Mouse (Mus musculus) heart, embryonic 15.5 days (tissue): ENCODE measurements around the gene Slc6a20b. TPM values are rescaled to one million over a fixed set of nuclear protein-coding genes. Genes with fewer than 3 reads are reported as not detected.
"Not testable (repeated sequence)": the region's sequence is repeated elsewhere in the genome, so short reads cannot be mapped to it uniquely, and the experiment has no call there.

Experiments
- ATAC-seq: fragments of 200-750 bp; cut with Nextera tagmentation; replicated peaks from 2 replicates; pipeline ENCODE4 v1.8.0; 2017; ENCODE audit warnings: low read depth, moderate TSS enrichment; ENCODE audit not compliant: insufficient number of reproducible peaks, insufficient read depth, low FRiP score
- H3K27ac ChIP-seq: fragments of 300-500 bp; sonication (generic); 2 replicates; pipeline ENCODE4 v1.5.1; 2015; ENCODE audit warnings: mild to moderate bottlenecking, inconsistent platforms
- H3K27me3 ChIP-seq: fragments of 300-500 bp; sonication (generic); 2 replicates; pipeline ENCODE4 v1.6.1; 2015; ENCODE audit warnings: inconsistent platforms
- H3K36me3 ChIP-seq: fragments of 300-500 bp; sonication (generic); 2 replicates; pipeline ENCODE4 v1.6.1; 2015; ENCODE audit warnings: mild to moderate bottlenecking, inconsistent platforms
- H3K4me1 ChIP-seq: fragments of 300-500 bp; sonication (generic); replicated peaks from 2 replicates; pipeline ENCODE4 v1.6.1; 2015; ENCODE audit warnings: inconsistent platforms
- H3K4me2 ChIP-seq: fragments of 300-500 bp; sonication (generic); 2 replicates; pipeline ENCODE4 v1.6.1; 2015; ENCODE audit warnings: inconsistent platforms, mild to moderate bottlenecking, moderate library complexity
- H3K4me3 ChIP-seq: fragments of 300-500 bp; sonication (generic); 2 replicates; pipeline ENCODE4 v1.5.1; 2015; ENCODE audit warnings: mild to moderate bottlenecking, inconsistent platforms
- H3K9ac ChIP-seq: fragments of 300-500 bp; sonication (generic); 2 replicates; pipeline ENCODE4 v1.6.1; 2015; ENCODE audit warnings: mild to moderate bottlenecking, inconsistent platforms
- H3K9me3 ChIP-seq: fragments of 300-500 bp; sonication (generic); replicated peaks from 2 replicates; pipeline ENCODE4 v1.6.1; 2016; ENCODE audit warnings: inconsistent platforms
- WGBS: fragments of 180-500 bp; shearing (Covaris S2); methylation state at CpG from one replicate; pipeline ENCODE4 v1.1.7; 2015; ENCODE audit warnings: mixed read lengths; 5-methylcytosine and 5-hydroxymethylcytosine counted together
- polyA plus RNA-seq: library from polyadenylated mRNA; unstranded; fragments of >200 nt; fragmentation: Nextera tagmentation; extraction: Ambion mirVana; gene quantifications from 2 replicates; pipeline ENCODE4 v1.2.1, GENCODE M21; 2015

The Slc6a20b gene
- 0.13 TPM in 2 replicates for polyA plus RNA-seq

DNA sequence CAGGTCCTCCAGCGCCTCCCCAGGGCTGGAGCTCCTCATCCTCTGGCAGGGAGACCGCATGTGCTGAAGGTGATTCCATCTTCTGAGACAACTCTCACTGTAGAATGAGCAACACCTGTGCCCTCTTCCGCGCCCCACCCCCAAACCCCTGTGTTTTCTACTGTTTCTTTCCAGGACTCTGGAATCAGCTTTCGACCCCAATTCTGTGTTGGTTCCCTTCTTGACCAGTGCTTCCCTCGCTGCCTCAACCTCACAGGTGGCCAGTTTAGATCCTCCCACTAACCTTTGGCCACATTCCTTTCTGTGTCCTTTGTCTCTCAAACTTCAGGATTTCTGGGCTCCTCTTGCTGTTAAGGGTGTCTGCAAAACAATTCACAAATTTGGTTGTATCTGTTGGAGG is at the start of gene Slc6a20b:
TSS of gene Slc6a20b (minus strand) at position 285 of the 400 bp plus-strand sequence.
- no peaks in the 10 kb centered on the region for H3K9me3 ChIP-seq
- H3K27ac ChIP-seq: no peak within 1 kb of the TSS
- no peak within 1 kb of the TSS for H3K4me2 ChIP-seq
- no peak for ATAC-seq
- 86% methylated on average over 6 of the region's 6 CpGs for WGBS
- H3K27me3 ChIP-seq: peaks cover 3% of the 10 kb centered on the region; the same call in 1 of the 2 replicates
- H3K4me1 ChIP-seq: no peaks in the 10 kb centered on the region
- no peak within 1 kb of the TSS for H3K4me3 ChIP-seq
- H3K9ac ChIP-seq: no peak within 1 kb of the TSS
- no peaks in the 10 kb centered on the region for H3K36me3 ChIP-seq

DNA sequence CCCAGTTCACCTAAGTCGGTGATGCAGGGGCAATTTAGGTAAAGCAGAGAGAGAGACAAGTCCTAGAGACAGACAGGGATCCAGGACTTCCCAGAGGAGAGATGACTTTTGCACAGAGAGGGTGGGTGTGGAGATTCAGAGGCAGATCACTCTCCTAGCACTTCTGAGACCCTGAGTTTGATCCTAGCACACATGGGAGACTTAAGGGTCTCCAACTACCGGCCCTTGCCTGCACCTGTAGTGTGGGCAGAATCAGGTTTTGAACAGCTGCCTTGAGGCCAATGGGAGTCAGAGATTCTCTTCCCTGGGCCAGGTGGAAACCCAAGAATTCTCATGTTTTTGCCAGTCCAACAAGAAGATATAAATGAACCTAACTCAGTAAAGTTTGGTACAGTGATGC is 46.8 kb upstream of the Slc6a20b start:
- H3K27ac ChIP-seq: no peak overlapping the region
- no peak for ATAC-seq
- H3K4me3 ChIP-seq: peak overlapping the region; percentile 52
- H3K9me3 ChIP-seq: no peaks in the 10 kb centered on the region
- peaks cover 10% of the 10 kb centered on the region for H3K4me1 ChIP-seq
- peaks cover 74% of the 10 kb centered on the region for H3K27me3 ChIP-seq
- H3K9ac ChIP-seq: no peak overlapping the region
- peak overlapping the region; percentile 86; the same call in 1 of the 2 replicates for H3K4me2 ChIP-seq
- WGBS: 37% methylated on average over 2 of the region's 2 CpGs
- no peaks in the 10 kb centered on the region for H3K36me3 ChIP-seq

GRCm38 (mm10) chr9:123678327-123679105 is 46.2 kb upstream of the Slc6a20b start, which contains the start of the genes Ccr9 and Slc6a20a:
Ccr9 (plus strand) TSS chr9:123678439.
Slc6a20a (minus strand) TSS chr9:123678885.
- ATAC-seq: no peak
- H3K4me1 ChIP-seq: peaks cover 10% of the 10 kb centered on the region
- peak within 1 kb of the TSS; percentile 52 for H3K4me3 ChIP-seq
- no peak within 1 kb of the TSS for H3K27ac ChIP-seq
- 1% methylated on average over 73 of the region's 73 CpGs for WGBS
- H3K36me3 ChIP-seq: no peaks in the 10 kb centered on the region
- no peak within 1 kb of the TSS; the same call in 1 of the 2 replicates for H3K9ac ChIP-seq
- peaks cover 80% of the 10 kb centered on the region for H3K27me3 ChIP-seq
- no peaks in the 10 kb centered on the region for H3K9me3 ChIP-seq
- peak within 1 kb of the TSS; percentile 86 for H3K4me2 ChIP-seq

DNA sequence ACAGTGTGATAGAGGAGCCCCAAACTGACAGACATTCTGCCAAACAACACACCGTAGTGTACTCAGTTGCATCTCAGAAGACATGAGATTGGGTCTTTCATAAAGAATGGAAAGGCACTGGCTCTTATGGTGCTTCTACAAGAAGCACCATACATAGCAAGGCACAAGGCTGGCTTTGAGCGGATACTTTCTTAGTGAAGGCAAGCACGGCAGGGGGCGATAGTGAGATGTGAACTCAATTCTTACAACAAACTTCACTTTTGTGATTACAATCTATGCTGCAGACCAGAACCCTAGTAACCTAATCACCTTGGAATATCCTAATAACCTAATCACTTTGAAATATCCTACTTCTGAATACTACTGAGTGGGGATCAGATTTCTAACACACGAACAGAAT is 33.3 kb upstream of the Slc6a20b start:
- Histone ChIP-seq H3K9me3 (no peaks in the 10 kb centered on the region), H3K27me3 (no peaks in the 10 kb centered on the region), H3K27ac (no peak overlapping the region), H3K4me1 (no peaks in the 10 kb centered on the region), H3K4me3 (no peak overlapping the region), H3K9ac (no peak overlapping the region), H3K4me2 (no peak overlapping the region), H3K36me3 (no peaks in the 10 kb centered on the region)
- 52% methylated on average over 5 of the region's 5 CpGs for WGBS
- no peak for ATAC-seq

DNA sequence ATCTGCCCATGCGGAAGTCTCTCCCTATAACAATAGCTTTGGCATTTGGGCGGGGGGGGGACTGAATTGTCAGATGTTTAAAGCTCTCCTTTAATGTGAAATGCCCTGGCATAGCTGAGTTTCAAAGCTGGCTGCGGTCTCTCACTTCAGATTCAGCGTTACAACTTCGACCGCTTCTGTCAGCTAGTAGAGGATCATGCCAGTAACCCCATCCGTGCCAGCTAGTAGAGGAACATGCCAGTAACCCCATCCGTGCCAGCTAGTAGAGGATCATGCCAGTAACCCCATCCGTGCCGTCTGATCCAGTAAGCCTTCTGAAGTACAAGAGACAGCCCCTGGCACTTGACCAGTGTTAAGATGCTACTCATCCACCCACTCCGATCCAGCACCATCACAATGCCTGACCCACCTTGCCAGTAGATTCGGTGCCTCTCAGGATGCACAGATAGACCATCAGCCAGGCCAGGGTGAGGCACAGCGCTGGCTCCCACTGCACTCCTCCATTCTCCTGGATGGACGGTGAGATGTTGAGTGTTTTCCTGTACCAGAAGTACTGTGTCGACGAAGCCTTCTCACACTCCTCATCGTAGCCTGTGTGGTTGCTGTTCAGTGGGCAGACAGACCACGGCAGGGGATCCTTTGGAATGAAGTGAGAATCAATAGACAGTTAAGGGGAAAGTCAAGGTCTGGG is 27.8 kb upstream of the Slc6a20b start:
- H3K27ac ChIP-seq, H3K9me3 ChIP-seq, H3K4me1 ChIP-seq, H3K4me3 ChIP-seq, ATAC-seq, H3K36me3 ChIP-seq, H3K27me3 ChIP-seq, H3K4me2 ChIP-seq, H3K9ac ChIP-seq: not testable (repeated sequence)
- WGBS: 77% methylated on average over 18 of the region's 18 CpGs

- Histone ChIP-seq H3K27me3 (no peaks in the 10 kb centered on the region), H3K27ac (no peak overlapping the region), H3K4me3 (no peak overlapping the region), H3K36me3 (no peaks in the 10 kb centered on the region), H3K9me3 (no peaks in the 10 kb centered on the region), H3K4me1 (no peaks in the 10 kb centered on the region), H3K9ac (no peak overlapping the region), H3K4me2 (no peak overlapping the region)
- no peak for ATAC-seq
Observed at GRCm38 (mm10) chr9:123658981-123659380, 26.6 kb upstream of the Slc6a20b start.

- Histone ChIP-seq H3K36me3 (no peaks in the 10 kb centered on the region), H3K27me3 (no peaks in the 10 kb centered on the region), H3K4me2 (no peak overlapping the region), H3K4me1 (no peaks in the 10 kb centered on the region), H3K9me3 (no peaks in the 10 kb centered on the region), H3K27ac (no peak overlapping the region), H3K4me3 (no peak overlapping the region), H3K9ac (no peak overlapping the region)
- 72% methylated on average over 3 of the region's 3 CpGs for WGBS
- no peak for ATAC-seq
Observed at GRCm38 (mm10) chr9:123657457-123657856, 25.1 kb upstream of the Slc6a20b start.

- Histone ChIP-seq H3K9ac (no peak overlapping the region), H3K4me1 (no peaks in the 10 kb centered on the region), H3K27me3 (no peaks in the 10 kb centered on the region), H3K36me3 (no peaks in the 10 kb centered on the region), H3K27ac (no peak overlapping the region), H3K4me2 (no peak overlapping the region), H3K9me3 (no peaks in the 10 kb centered on the region), H3K4me3 (no peak overlapping the region)
- WGBS: 40% methylated on average over 4 of the region's 4 CpGs
- ATAC-seq: no peak
Observed at GRCm38 (mm10) chr9:123651369-123651768, 19.0 kb upstream of the Slc6a20b start.

DNA sequence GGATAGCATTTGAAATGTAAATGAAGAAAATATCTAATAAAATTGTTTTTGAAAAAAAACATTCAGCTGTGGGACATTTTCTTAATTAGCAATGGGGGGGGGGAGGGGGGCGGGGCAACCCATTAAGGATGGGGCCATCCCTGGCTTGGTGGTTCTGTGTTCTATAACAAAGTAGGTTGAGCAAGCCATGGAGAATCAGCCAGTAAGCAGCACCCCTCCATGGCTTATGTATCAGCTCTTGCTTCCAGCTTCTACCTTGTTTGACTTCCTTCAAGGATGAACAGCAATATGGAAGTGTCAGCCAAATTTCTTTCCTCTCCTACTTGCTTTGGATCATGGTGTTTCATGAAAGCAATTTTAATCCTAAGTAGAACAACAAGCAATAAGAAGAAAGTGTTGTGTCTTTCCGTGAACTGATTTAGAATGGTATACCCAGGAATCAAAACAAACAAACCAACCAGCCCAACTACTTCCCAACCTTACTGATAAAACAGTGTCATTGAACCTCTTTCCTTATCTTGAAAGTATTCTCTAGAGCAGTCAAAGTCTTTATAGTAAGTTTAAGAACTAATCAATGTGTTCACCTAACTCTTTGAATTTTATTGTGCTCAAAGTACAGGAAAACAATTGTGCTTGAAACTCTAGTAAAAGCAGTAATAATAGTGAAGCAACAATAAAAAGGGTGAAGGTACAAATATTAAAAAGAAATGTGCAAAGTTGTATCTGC is 17.6 kb upstream of the Slc6a20b start:
- no peak overlapping the region for H3K4me2 ChIP-seq
- H3K27ac ChIP-seq: no peak overlapping the region
- ATAC-seq: no peak
- no peak overlapping the region for H3K4me3 ChIP-seq
- 64% methylated on average over 2 of the region's 2 CpGs for WGBS
- H3K27me3 ChIP-seq: no peaks in the 10 kb centered on the region
- H3K4me1 ChIP-seq: no peaks in the 10 kb centered on the region
- H3K36me3 ChIP-seq: no peaks in the 10 kb centered on the region
- H3K9me3 ChIP-seq: no peaks in the 10 kb centered on the region
- no peak overlapping the region for H3K9ac ChIP-seq

DNA sequence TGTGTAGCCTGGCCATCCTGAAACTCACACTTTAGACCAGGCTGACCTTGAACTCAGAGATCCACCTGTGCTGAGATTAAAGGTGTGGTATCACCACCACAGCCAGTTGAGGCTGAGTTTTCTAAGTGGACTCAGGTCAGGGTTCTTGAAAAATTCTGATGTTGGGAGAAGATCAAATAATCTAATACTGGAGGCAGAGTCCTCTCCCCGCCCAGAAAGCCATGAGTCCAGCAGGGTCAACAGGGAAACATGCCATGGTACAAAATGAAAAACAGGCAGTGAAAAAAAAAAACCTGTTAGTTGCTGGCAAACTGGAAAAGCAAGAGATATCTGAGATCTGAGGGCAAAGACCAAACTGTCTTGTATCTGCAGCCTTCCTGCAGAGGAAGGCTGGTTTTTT is 7.7 kb upstream of the Slc6a20b start:
- peaks cover 3% of the 10 kb centered on the region; the same call in 1 of the 2 replicates for H3K4me1 ChIP-seq
- H3K9me3 ChIP-seq: no peaks in the 10 kb centered on the region
- 77% methylated on average over 1 of the region's 1 CpGs for WGBS
- H3K4me2 ChIP-seq: no peak overlapping the region
- H3K27me3 ChIP-seq: peaks cover 3% of the 10 kb centered on the region; the same call in 1 of the 2 replicates
- ATAC-seq: no peak
- no peak overlapping the region for H3K4me3 ChIP-seq
- H3K36me3 ChIP-seq: no peaks in the 10 kb centered on the region
- H3K9ac ChIP-seq: no peak overlapping the region
- H3K27ac ChIP-seq: no peak overlapping the region

DNA sequence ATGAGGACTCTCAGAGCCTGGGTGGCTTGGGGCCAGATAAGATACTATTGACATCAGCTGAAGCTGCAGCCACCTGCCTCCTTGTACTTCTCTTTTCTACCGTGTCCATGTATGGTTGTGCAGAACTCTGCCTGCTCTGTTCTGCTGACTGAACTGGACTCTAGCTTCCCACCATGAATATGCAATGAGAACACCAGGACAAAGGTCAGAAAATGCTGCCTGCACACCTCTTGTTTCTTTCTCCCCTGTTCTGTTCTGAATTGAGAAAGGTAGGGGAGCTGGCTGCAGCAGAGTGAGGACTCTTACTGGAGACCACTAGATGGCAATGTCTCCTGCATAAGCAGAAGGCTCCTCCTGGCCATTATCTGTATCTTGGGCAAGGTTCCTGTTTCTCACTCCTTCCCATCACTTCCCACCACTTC is 6.3 kb upstream of the Slc6a20b start:
- peaks cover 3% of the 10 kb centered on the region; the same call in 1 of the 2 replicates for H3K4me1 ChIP-seq
- H3K27ac ChIP-seq: no peak overlapping the region
- no peaks in the 10 kb centered on the region for H3K9me3 ChIP-seq
- H3K36me3 ChIP-seq: no peaks in the 10 kb centered on the region
- peaks cover 3% of the 10 kb centered on the region; the same call in 1 of the 2 replicates for H3K27me3 ChIP-seq
- 62% methylated on average over 1 of the region's 1 CpGs for WGBS
- no peak overlapping the region for H3K4me2 ChIP-seq
- H3K4me3 ChIP-seq: no peak overlapping the region
- H3K9ac ChIP-seq: no peak overlapping the region
- no peak for ATAC-seq
